25 mouse cellular contexts compared by ENCODE assay signal in genomic region chr13:13857190-13857589, GRCm38 (mm10).
"Had no signal": no experiment of that assay in that cellular context is flagged by ENCODE, and none has a peak within 500 bp of the region (broad histone marks: within the 10 kb centered on the region; RNA-seq: fewer than 3 reads in every experiment).

No protein-coding gene starts in this region.

- H3K36me3 ChIP-seq: heart, embryonic 10.5 days; heart, embryonic 12.5 days; hindbrain, embryonic 12.5 days; intestine, embryonic 15.5 days; limb, embryonic 13.5 days; limb, embryonic 15.5 days; liver, embryonic 12.5 days had no signal

- DNase-seq: gastrocnemius, adult 2 months; gastrocnemius, postnatal 10 days; gastrocnemius, postnatal 25 days; heart, adult 18-20 months; heart, postnatal 10 days; heart, postnatal 4 days; kidney, adult 18-20 months; kidney, adult 8-10 months; kidney, postnatal 10 days; kidney, postnatal 25 days; layer of hippocampus, adult 9-11 months; layer of hippocampus, postnatal 36 days; left cerebral cortex, postnatal 4 days had no signal

- H3K27ac ChIP-seq: gastrocnemius, adult 2 months; heart, embryonic 10.5 days; hindbrain, embryonic 12.5 days; hindbrain, embryonic 14.5 days; intestine, embryonic 15.5 days; limb, embryonic 13.5 days; limb, embryonic 15.5 days; liver, embryonic 12.5 days; liver, embryonic 14.5 days had no signal

- H3K9me3 ChIP-seq: heart, embryonic 10.5 days; heart, embryonic 12.5 days; hindbrain, embryonic 12.5 days; intestine, embryonic 15.5 days; limb, embryonic 15.5 days; liver, embryonic 12.5 days had no signal

- ATAC-seq: hindbrain, embryonic 16.5 days; inflammation-experienced regulatory T-cells, adult 6 months; intestine, embryonic 15.5 days; intestine, postnatal 0 days; liver, embryonic 12.5 days had no signal

- H3K4me3 ChIP-seq: gastrocnemius, adult 2 months; heart, embryonic 10.5 days; heart, embryonic 12.5 days; hindbrain, embryonic 12.5 days; intestine, embryonic 15.5 days; limb, embryonic 13.5 days; limb, embryonic 15.5 days; liver, embryonic 12.5 days had no signal

- H3K4me2 ChIP-seq: heart, embryonic 12.5 days; hindbrain, embryonic 12.5 days; hindbrain, embryonic 14.5 days; intestine, embryonic 15.5 days; limb, embryonic 13.5 days; limb, embryonic 15.5 days; liver, embryonic 12.5 days had no signal

- H3K4me1 ChIP-seq: heart, embryonic 10.5 days; hindbrain, embryonic 12.5 days; intestine, embryonic 15.5 days; limb, embryonic 13.5 days; limb, embryonic 15.5 days; liver, embryonic 12.5 days had no signal

- H3K9ac ChIP-seq: heart, embryonic 12.5 days; hindbrain, embryonic 12.5 days; hindbrain, embryonic 14.5 days; intestine, embryonic 15.5 days; limb, embryonic 13.5 days; limb, embryonic 15.5 days; liver, embryonic 12.5 days; liver, embryonic 14.5 days had no signal

- H3K27me3 ChIP-seq: heart, embryonic 12.5 days; hindbrain, embryonic 12.5 days; intestine, embryonic 15.5 days; limb, embryonic 13.5 days; limb, embryonic 15.5 days; liver, embryonic 12.5 days had no signal
